Mouse (Mus musculus): ENCODE results near the gene Krtap5-1.

DNA sequence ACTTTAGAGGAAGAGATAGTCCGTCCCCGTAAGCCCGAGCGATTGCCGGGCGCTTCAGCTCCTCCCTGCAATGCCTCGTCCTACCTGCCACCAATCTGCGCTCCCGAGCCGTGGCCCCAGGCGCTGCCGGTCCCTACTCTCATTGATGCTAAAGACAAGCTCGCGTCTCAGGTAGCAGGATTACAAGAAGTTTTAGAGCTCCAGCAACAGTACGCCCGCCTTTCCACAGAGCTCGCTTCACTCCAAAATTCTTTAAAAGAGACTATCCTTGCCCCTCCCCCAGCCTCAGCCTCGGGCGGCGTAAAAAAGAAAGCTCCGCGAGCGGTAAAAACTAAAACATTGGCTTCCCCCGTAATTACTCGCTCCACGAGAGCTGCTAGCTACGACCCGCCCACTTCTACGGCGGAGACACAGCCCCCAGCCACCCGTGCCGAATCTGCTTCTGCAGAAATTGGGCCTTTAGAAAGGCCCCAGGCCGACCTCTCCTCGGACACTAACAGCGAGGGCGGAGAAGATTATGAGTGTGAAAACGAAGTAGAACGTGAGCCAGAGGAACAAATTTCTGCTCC, 12.8 kb downstream of the Krtap5-1 start:
- TF ChIP-seq CTCF (IDR thresholded peaks at IDR 0.05; ENCODE audit: borderline replicate concordance, insufficient read depth, low read length) (no peak), POLR2A (IDR thresholded peaks at IDR 0.05; ENCODE audit: low read depth, low read length) (no peak; the same call in 1 of the 2 replicates)

Data from embryonic fibroblast, embryonic 13.5 days (primary cell).